Mouse (Mus musculus): ENCODE measurements around the gene Vps37c. TPM values are rescaled to one million over a fixed set of nuclear protein-coding genes. Genes with fewer than 3 reads are reported as not detected.

Gene Vps37c
- total RNA-seq, 2 experiments from 2014 or later, result 25.2 to 27.6 TPM

- intact Hi-C loops (cut with DNase I), result loop anchor here (2.0 to 10.0 kb wide), 4 partner anchors 31 to 173 kb away; partner anchors contain the start of genes Pga5, Tmem109 and Tmem132a
- peak; percentile 96 to 97 for DNase-seq (ENCODE audit: extremely low spot score in 1 of 2, low spot score in 2 of 2)
Measured at GRCm38 (mm10) chr19:10709360-10710087, 21.0 kb downstream of the Vps37c start.

- peak; percentile 60 to 79 for DNase-seq (ENCODE audit: extremely low spot score in 1 of 2, low spot score in 2 of 2)
- intact Hi-C loops (cut with DNase I), result loop anchor here (5.0 to 10.0 kb wide), 3 partner anchors 105 to 172 kb away; partner anchors contain the start of genes Tmem109 and Tmem132a
Measured at GRCm38 (mm10) chr19:10710088-10710511, 21.6 kb downstream of the Vps37c start.

- intact Hi-C loops (cut with DNase I), result loop anchor here (5.0 to 10.0 kb wide), 3 partner anchors 104 to 172 kb away; partner anchors contain the start of genes Tmem109 and Tmem132a
- DNase-seq (ENCODE audit: extremely low spot score in 1 of 2, low spot score in 2 of 2), result no peak
Measured at GRCm38 (mm10) chr19:10710751-10711150, 22.2 kb downstream of the Vps37c start.

- no peak for DNase-seq (ENCODE audit: extremely low spot score in 1 of 2, low spot score in 2 of 2)
- intact Hi-C loops (cut with DNase I), result loop anchor here (5.0 to 10.0 kb wide), 3 partner anchors 103 to 170 kb away; partner anchors contain the start of genes Tmem109 and Tmem132a
Measured at GRCm38 (mm10) chr19:10712194-10712593, 23.7 kb downstream of the Vps37c start.

- intact Hi-C loops (cut with DNase I), result loop anchor here (5.0 to 10.0 kb wide), 3 partner anchors 102 to 170 kb away; partner anchors contain the start of genes Tmem109 and Tmem132a
Measured at GRCm38 (mm10) chr19:10712646-10713045, 24.1 kb downstream of the Vps37c start.

GRCm38 (mm10) chr19:10713551-10713950 is 25.0 kb downstream of the Vps37c start:
- intact Hi-C loops (cut with DNase I), result loop anchor here (5.0 to 10.0 kb wide), 3 partner anchors 101 to 169 kb away; partner anchors contain the start of genes Tmem109 and Tmem132a
- no peak for DNase-seq (ENCODE audit: extremely low spot score in 1 of 2, low spot score in 2 of 2)

More at GRCm38 (mm10) chr19:10712646-10713045, 24.1 kb downstream of the Vps37c start:
- DNase-seq (ENCODE audit: extremely low spot score in 1 of 2, low spot score in 2 of 2), result no peak

GRCm38 (mm10) chr19:10714168-10714567 is 25.6 kb downstream of the Vps37c start:
- intact Hi-C loops (cut with DNase I), result loop anchor here (5.0 to 10.0 kb wide), 3 partner anchors 101 to 168 kb away; partner anchors contain the start of genes Tmem109 and Tmem132a
- no peak for DNase-seq (ENCODE audit: extremely low spot score in 1 of 2, low spot score in 2 of 2)

GRCm38 (mm10) chr19:10714682-10715475 is 26.3 kb downstream of the Vps37c start:
- intact Hi-C loops (cut with DNase I), result loop anchor here (5.0 to 10.0 kb wide), 3 partner anchors 100 to 167 kb away; partner anchors contain the start of genes Tmem109 and Tmem132a

GRCm38 (mm10) chr19:10715476-10715875 is 26.9 kb downstream of the Vps37c start:
- DNase-seq (ENCODE audit: extremely low spot score in 1 of 2, low spot score in 2 of 2), result no peak
- intact Hi-C loops (cut with DNase I), result loop anchor here (10.0 kb wide), 1 partner anchor 99 kb away; no protein-coding TSS in a partner anchor

More at GRCm38 (mm10) chr19:10714682-10715475, 26.3 kb downstream of the Vps37c start:
- DNase-seq (ENCODE audit: extremely low spot score in 1 of 2, low spot score in 2 of 2), result peak; percentile 76 to 83

- intact Hi-C loops (cut with DNase I), result loop anchor here (10.0 kb wide), 1 partner anchor 96 kb away; no protein-coding TSS in a partner anchor
- DNase-seq (ENCODE audit: extremely low spot score in 1 of 2, low spot score in 2 of 2), result peak; percentile 43 to 71
Measured at GRCm38 (mm10) chr19:10718251-10718775, 29.8 kb downstream of the Vps37c start.

GRCm38 (mm10) chr19:10719751-10720150 is 31.2 kb downstream of the Vps37c start:
- intact Hi-C loops (cut with DNase I), result loop anchor here (10.0 kb wide), 1 partner anchor 95 kb away; no protein-coding TSS in a partner anchor
- no peak for DNase-seq (ENCODE audit: extremely low spot score in 1 of 2, low spot score in 2 of 2)

GRCm38 (mm10) chr19:10720524-10720923 is 32.0 kb downstream of the Vps37c start:
- no peak for DNase-seq (ENCODE audit: extremely low spot score in 1 of 2, low spot score in 2 of 2)
- intact Hi-C loops (cut with DNase I), result no loop called here

GRCm38 (mm10) chr19:10721064-10721463 is 32.5 kb downstream of the Vps37c start:
- DNase-seq (ENCODE audit: extremely low spot score in 1 of 2, low spot score in 2 of 2), result no peak
- intact Hi-C loops (cut with DNase I), result no loop called here

GRCm38 (mm10) chr19:10723084-10723483 is 34.5 kb downstream of the Vps37c start:
- no peak for DNase-seq (ENCODE audit: extremely low spot score in 1 of 2, low spot score in 2 of 2)
- intact Hi-C loops (cut with DNase I), result no loop called here

- intact Hi-C loops (cut with DNase I), result no loop called here
- no peak for DNase-seq (ENCODE audit: extremely low spot score in 1 of 2, low spot score in 2 of 2)
Measured at GRCm38 (mm10) chr19:10723649-10724048, 35.1 kb downstream of the Vps37c start.

GRCm38 (mm10) chr19:10724629-10725363 is 36.3 kb downstream of the Vps37c start:
- DNase-seq (ENCODE audit: extremely low spot score in 1 of 2, low spot score in 2 of 2), result no peak
- intact Hi-C loops (cut with DNase I), result no loop called here

GRCm38 (mm10) chr19:10729889-10730288 is 41.4 kb downstream of the Vps37c start:
- no peak for DNase-seq (ENCODE audit: extremely low spot score in 1 of 2, low spot score in 2 of 2)
- intact Hi-C loops (cut with DNase I), result no loop called here

GRCm38 (mm10) chr19:10730469-10730868 is 41.9 kb downstream of the Vps37c start:
- DNase-seq (ENCODE audit: extremely low spot score in 1 of 2, low spot score in 2 of 2), result no peak
- intact Hi-C loops (cut with DNase I), result no loop called here
